Mouse (Mus musculus) kidney, postnatal 0 days (tissue): ENCODE data around the gene Bud23. TPM values are rescaled to one million over a fixed set of nuclear protein-coding genes. Genes with fewer than 3 reads are reported as not detected.
A peak's percentile ranks its signal among the peaks of the same experiment; 100 is the strongest.

Source experiments
- ATAC-seq: fragments of 200-750 bp; cut with Nextera tagmentation; replicated peaks from 2 replicates; pipeline ENCODE4 v1.8.0; 2017; ENCODE audit warnings: low read depth, moderate number of reproducible peaks, moderate TSS enrichment, moderate library complexity; ENCODE audit not compliant: low FRiP score
- DNase-seq: peaks from one replicate; pipeline ENCODE4 v3.0.0-alpha.2; 2016; ENCODE audit warnings: low spot score
- H3K27ac ChIP-seq: fragments of 300-500 bp; sonication (generic); 2 replicates; pipeline ENCODE4 v1.5.1; 2014; ENCODE audit warnings: mild to moderate bottlenecking
- H3K27me3 ChIP-seq: fragments of 300-500 bp; sonication (generic); 2 replicates; pipeline ENCODE4 v1.6.1; 2014; ENCODE audit warnings: low read length, mixed read lengths; ENCODE audit not compliant: insufficient read depth
- H3K36me3 ChIP-seq: fragments of 300-500 bp; sonication (generic); 2 replicates; pipeline ENCODE4 v1.6.1; 2014; ENCODE audit warnings: low read length, mixed read lengths; ENCODE audit not compliant: insufficient read depth
- H3K4me1 ChIP-seq: fragments of 300-500 bp; sonication (generic); replicated peaks from 2 replicates; pipeline ENCODE4 v1.6.1; 2014; ENCODE audit warnings: antibody characterized with exemption, low read length, mixed read lengths; ENCODE audit not compliant: insufficient read depth
- H3K4me2 ChIP-seq: fragments of 300-500 bp; sonication (generic); 2 replicates; pipeline ENCODE4 v1.6.1; 2014; ENCODE audit warnings: mild to moderate bottlenecking, low read length, moderate library complexity, mixed read lengths
- H3K4me3 ChIP-seq: fragments of 300-500 bp; sonication (generic); replicated peaks from 2 replicates; pipeline ENCODE4 v1.5.1; 2014; ENCODE audit warnings: low read depth, low read length
- H3K9ac ChIP-seq: fragments of 300-500 bp; sonication (generic); 2 replicates; pipeline ENCODE4 v1.6.1; 2014; ENCODE audit warnings: low read depth, low read length
- H3K9me3 ChIP-seq: fragments of 300-500 bp; sonication (generic); replicated peaks from 2 replicates; pipeline ENCODE4 v1.6.1; 2016; ENCODE audit warnings: low read length, inconsistent platforms, mixed read lengths
- CTCF ChIP-seq: IDR thresholded peaks from 2 replicates; pipeline ENCODE4 v1.5.1; 2016; ENCODE audit warnings: antibody characterized with exemption, low read depth, mild to moderate bottlenecking, moderate library complexity
- WGBS: fragments of 180-500 bp; shearing (Covaris S2); extraction: QIAGEN DNeasy Blood & Tissue Kit; methylation state at CpG from one replicate; pipeline ENCODE4 v1.1.7; 2014; 5-methylcytosine and 5-hydroxymethylcytosine counted together
- polyA plus RNA-seq: library from polyadenylated mRNA; unstranded; fragments of >200 nt; fragmentation: Nextera tagmentation; extraction: Ambion mirVana; gene quantifications from 2 replicates; pipeline ENCODE4 v1.2.1, GENCODE M21; 2015

Gene Bud23
- polyA plus RNA-seq, 1 experiment from 2014 or later: 80.4 TPM

- peaks cover 6% of the 10 kb centered on the region; the same call in 1 of the 2 replicates for H3K4me1 ChIP-seq
- 39% methylated on average over 7 of the region's 7 CpGs for WGBS
- H3K4me2 ChIP-seq: peak overlapping the region; percentile 69
- TF ChIP-seq CTCF: no peak
- H3K36me3 ChIP-seq: no peaks in the 10 kb centered on the region
- H3K9ac ChIP-seq: peak overlapping the region; percentile 63; the same call in 1 of the 2 replicates
- H3K9me3 ChIP-seq: no peaks in the 10 kb centered on the region
- peak overlapping the region; percentile 54 for H3K4me3 ChIP-seq
- no peak for DNase-seq
- ATAC-seq: no peak
- no peaks in the 10 kb centered on the region for H3K27me3 ChIP-seq
- H3K27ac ChIP-seq: peak overlapping the region; percentile 96
Observed at GRCm38 (mm10) chr5:135010320-135010709, 54.4 kb downstream of the Bud23 start.

GRCm38 (mm10) chr5:135009590-135010319, 55.0 kb downstream of the Bud23 start:
- H3K4me3 ChIP-seq: peak overlapping the region; percentile 54
- no peaks in the 10 kb centered on the region for H3K27me3 ChIP-seq
- TF ChIP-seq CTCF: no peak
- H3K4me1 ChIP-seq: peaks cover 6% of the 10 kb centered on the region; the same call in 1 of the 2 replicates
- H3K9ac ChIP-seq: peak overlapping the region; percentile 63
- DNase-seq (peak; percentile 96), ATAC-seq (peak; percentile 61)
- no peaks in the 10 kb centered on the region for H3K36me3 ChIP-seq
- 0% methylated on average over 35 of the region's 37 CpGs for WGBS
- H3K4me2 ChIP-seq: peak overlapping the region; percentile 69
- H3K27ac ChIP-seq: peak overlapping the region; percentile 96
- H3K9me3 ChIP-seq: no peaks in the 10 kb centered on the region

GRCm38 (mm10) chr5:135008671-135009589, 55.8 kb downstream of the Bud23 start, which contains the start of gene Abhd11:
Gene Abhd11, plus strand, starts transcription at chr5:135009152.
- DNase-seq: peak; percentile 100
- H3K4me3 ChIP-seq: peak within 1 kb of the TSS; percentile 54
- peak within 1 kb of the TSS; percentile 63 for H3K9ac ChIP-seq
- under 1% methylated on average over 52 of the region's 52 CpGs for WGBS
- no peaks in the 10 kb centered on the region for H3K36me3 ChIP-seq
- no peaks in the 10 kb centered on the region for H3K9me3 ChIP-seq
- peak; percentile 45 for TF ChIP-seq CTCF
- peaks cover 6% of the 10 kb centered on the region; the same call in 1 of the 2 replicates for H3K4me1 ChIP-seq
- H3K27me3 ChIP-seq: no peaks in the 10 kb centered on the region
- H3K4me2 ChIP-seq: peak within 1 kb of the TSS; percentile 72
- H3K27ac ChIP-seq: peak within 1 kb of the TSS; percentile 96
- peak; percentile 88 for ATAC-seq

GRCm38 (mm10) chr5:135007802-135008571, 56.8 kb downstream of the Bud23 start:
- DNase-seq (no peak), ATAC-seq (no peak)
- Histone ChIP-seq H3K27ac (peak overlapping the region; percentile 93), H3K4me2 (peak overlapping the region; percentile 72), H3K4me1 (peaks cover 5% of the 10 kb centered on the region; the same call in 1 of the 2 replicates), H3K27me3 (no peaks in the 10 kb centered on the region), H3K4me3 (peak overlapping the region; percentile 41), H3K9me3 (no peaks in the 10 kb centered on the region), H3K9ac (peak overlapping the region; percentile 62), H3K36me3 (no peaks in the 10 kb centered on the region)
- TF ChIP-seq CTCF: peak; percentile 40
- 36% methylated on average over 16 of the region's 16 CpGs for WGBS

Other genes starting within 250 kb of the Bud23 start
- gene Tmem270, start 158.2 kb downstream of the Bud23 start, polyA plus RNA-seq: not detected in 2 replicates
- gene Cldn13, start 149.4 kb downstream of the Bud23 start, polyA plus RNA-seq: 0.14 TPM in 1 of 2 replicates, not detected in the other
- 41.5 and 43.4 TPM in 2 replicates for gene Mettl27, start 132.6 kb downstream of the Bud23 start, polyA plus RNA-seq
- gene Cldn4, start 118.0 kb downstream of the Bud23 start, polyA plus RNA-seq: 55.7 and 59.1 TPM in 2 replicates
- 72.4 and 72.9 TPM in 2 replicates for gene Cldn3, start 78.7 kb downstream of the Bud23 start, polyA plus RNA-seq
- 93.7 and 94.5 TPM in 2 replicates for gene Abhd11, start 55.8 kb downstream of the Bud23 start, polyA plus RNA-seq
- gene Stx1a, start 41.5 kb downstream of the Bud23 start, polyA plus RNA-seq: 6.6 and 9.0 TPM in 2 replicates
- gene Dnajc30, start 757 bp downstream of the Bud23 start, polyA plus RNA-seq: 42.4 and 42.6 TPM in 2 replicates
- gene Vps37d, start 13.3 kb upstream of the Bud23 start, polyA plus RNA-seq: 9.9 and 12.5 TPM in 2 replicates
- gene Mlxipl, start 24.9 kb upstream of the Bud23 start, polyA plus RNA-seq: 6.5 and 7.8 TPM in 2 replicates
- 14.5 and 17.4 TPM in 2 replicates for gene Tbl2, start 84.7 kb upstream of the Bud23 start, polyA plus RNA-seq
- gene Bcl7b, start 103.3 kb upstream of the Bud23 start, polyA plus RNA-seq: 58.8 and 65.6 TPM in 2 replicates
- 22.6 and 22.9 TPM in 2 replicates for gene Baz1b, start 122.3 kb upstream of the Bud23 start, polyA plus RNA-seq
- 0.65 and 0.93 TPM in 2 replicates for gene Fzd9, start 186.3 kb upstream of the Bud23 start, polyA plus RNA-seq